Mouse (Mus musculus) MEL-GATA-1-ER (cell line): ENCODE data around the gene Snx13.
A peak's percentile ranks its signal among the peaks of the same experiment; 100 is the strongest.

Experiments
- DNase-seq: peaks from one replicate; pipeline ENCODE4 v3.0.0-alpha.2; 2012; ENCODE audit warnings: low read depth; ENCODE audit errors: extremely low read depth

The Snx13 gene

DNA sequence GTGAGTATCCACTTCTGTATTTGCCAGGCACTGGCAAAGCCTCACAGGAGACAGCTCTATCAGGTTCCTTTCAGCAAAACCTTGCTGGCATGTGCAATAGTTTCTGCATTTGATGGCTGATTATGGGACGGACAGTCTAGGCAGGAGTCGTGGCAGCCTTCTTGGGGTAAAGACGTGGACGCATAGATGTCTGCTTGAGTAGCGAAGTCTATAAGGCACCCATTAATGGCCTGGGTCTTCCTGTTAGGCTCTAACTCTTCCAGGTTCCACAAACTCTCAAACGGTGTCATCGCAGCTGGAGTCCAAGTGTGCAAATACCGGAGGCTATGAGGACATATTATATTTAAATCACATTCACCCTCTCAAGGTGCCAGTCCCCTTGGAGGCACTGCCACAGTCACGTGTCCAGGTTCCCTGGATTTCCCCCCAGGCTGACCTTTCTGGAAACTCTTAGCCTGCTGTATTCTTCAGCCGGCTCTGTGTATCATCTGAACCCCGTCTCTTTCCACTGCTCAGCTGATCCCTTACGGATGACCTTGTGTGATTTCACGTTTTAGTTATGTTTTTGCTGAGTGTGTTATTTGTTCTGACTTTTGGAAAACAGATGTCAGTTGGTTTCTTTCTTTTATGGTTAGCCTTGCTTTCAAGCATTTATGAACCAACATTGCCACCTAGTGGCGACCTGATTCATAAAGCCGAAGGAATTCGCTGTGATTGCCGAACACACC is 144.9 kb downstream of the Snx13 start:
- peak; percentile 21 for DNase-seq

- no peak for DNase-seq
Observed at GRCm38 (mm10) chr12:35192426-35192769, 145.4 kb downstream of the Snx13 start.
